Mouse (Mus musculus) lung, embryonic 16.5 days (tissue): ENCODE data around the gene Cyp8b1. TPM values are rescaled to one million over a fixed set of nuclear protein-coding genes. Genes with fewer than 3 reads are reported as not detected.

Experiments used
- ATAC-seq: fragments of 200-750 bp; cut with Nextera tagmentation; 2 replicates; pipeline ENCODE4 v1.8.0; 2017; ENCODE audit warnings: low read depth, mild to moderate bottlenecking, moderate library complexity
- H3K27ac ChIP-seq: fragments of 300-500 bp; sonication (generic); 2 replicates; pipeline ENCODE4 v1.5.1; 2014; ENCODE audit warnings: mild to moderate bottlenecking, control low read depth, low read length
- H3K27me3 ChIP-seq: fragments of 300-500 bp; sonication (generic); 2 replicates; pipeline ENCODE4 v1.6.1; 2014; ENCODE audit warnings: low read depth, low read length, mixed read lengths; ENCODE audit not compliant: control insufficient read depth, insufficient read depth
- H3K36me3 ChIP-seq: fragments of 300-500 bp; sonication (generic); 2 replicates; pipeline ENCODE4 v1.6.1; 2014; ENCODE audit warnings: low read length; ENCODE audit not compliant: control insufficient read depth, insufficient read depth
- H3K4me1 ChIP-seq: fragments of 300-500 bp; sonication (generic); replicated peaks from 2 replicates; pipeline ENCODE4 v1.6.1; 2014; ENCODE audit warnings: low read length, mixed read lengths; ENCODE audit not compliant: control insufficient read depth, insufficient read depth
- H3K4me2 ChIP-seq: fragments of 300-500 bp; sonication (generic); 2 replicates; pipeline ENCODE4 v1.6.1; 2014; ENCODE audit warnings: low read depth, low read length, control low read depth
- H3K4me3 ChIP-seq: fragments of 300-500 bp; sonication (generic); 2 replicates; pipeline ENCODE4 v1.5.1; 2014; ENCODE audit warnings: mild to moderate bottlenecking, low read length, control low read depth
- H3K9ac ChIP-seq: fragments of 300-500 bp; sonication (generic); 2 replicates; pipeline ENCODE4 v1.6.1; 2014; ENCODE audit warnings: low read length, control low read depth
- H3K9me3 ChIP-seq: fragments of 300-500 bp; sonication (generic); 2 replicates; pipeline ENCODE4 v1.6.1; 2016; ENCODE audit warnings: low read length; ENCODE audit not compliant: control insufficient read depth
- WGBS: fragments of 180-500 bp; shearing (Covaris S2); extraction: QIAGEN DNeasy Blood & Tissue Kit; methylation state at CpG from one replicate; pipeline ENCODE4 v1.1.7; 2014; 5-methylcytosine and 5-hydroxymethylcytosine counted together
- polyA plus RNA-seq: library from polyadenylated mRNA; unstranded; fragments of >200 nt; fragmentation: Nextera tagmentation; extraction: Ambion mirVana; gene quantifications from 2 replicates; pipeline ENCODE4 v1.2.1, GENCODE M21; 2015

Gene Cyp8b1
- polyA plus RNA-seq, 1 experiment from 2014 or later = not detected

GRCm38 (mm10) chr9:121908321-121908720, 7.8 kb downstream of the Cyp8b1 start:
- WGBS = 87% methylated on average over 17 of the region's 17 CpGs
- Histone ChIP-seq H3K36me3 (no peaks in the 10 kb centered on the region), H3K27me3 (no peaks in the 10 kb centered on the region)

GRCm38 (mm10) chr9:121907356-121908070, 8.6 kb downstream of the Cyp8b1 start:
- Histone ChIP-seq H3K4me3 (no peak overlapping the region), H3K4me1 (no peaks in the 10 kb centered on the region), H3K4me2 (no peak overlapping the region), H3K27ac (no peak overlapping the region), H3K36me3 (no peaks in the 10 kb centered on the region), H3K27me3 (no peaks in the 10 kb centered on the region), H3K9ac (no peak overlapping the region), H3K9me3 (no peaks in the 10 kb centered on the region)
- ATAC-seq = no peak
- WGBS = 70% methylated on average over 10 of the region's 10 CpGs

More at GRCm38 (mm10) chr9:121908321-121908720, 7.8 kb downstream of the Cyp8b1 start:
- H3K9me3 ChIP-seq = no peaks in the 10 kb centered on the region
- H3K4me3 ChIP-seq = no peak overlapping the region
- ATAC-seq = no peak
- no peak overlapping the region for H3K4me2 ChIP-seq
- no peak overlapping the region for H3K27ac ChIP-seq
- no peak overlapping the region for H3K9ac ChIP-seq
- H3K4me1 ChIP-seq = no peaks in the 10 kb centered on the region

GRCm38 (mm10) chr9:121906456-121906855, 9.6 kb downstream of the Cyp8b1 start:
- Histone ChIP-seq H3K4me2 (no peak overlapping the region), H3K27ac (no peak overlapping the region), H3K4me1 (no peaks in the 10 kb centered on the region), H3K36me3 (no peaks in the 10 kb centered on the region), H3K27me3 (no peaks in the 10 kb centered on the region), H3K9ac (no peak overlapping the region), H3K9me3 (no peaks in the 10 kb centered on the region), H3K4me3 (no peak overlapping the region)
- ATAC-seq = no peak
- WGBS = 79% methylated on average over 5 of the region's 5 CpGs

- Histone ChIP-seq H3K4me3 (no peak overlapping the region), H3K4me1 (no peaks in the 10 kb centered on the region), H3K27ac (no peak overlapping the region), H3K27me3 (no peaks in the 10 kb centered on the region), H3K9ac (no peak overlapping the region), H3K9me3 (no peaks in the 10 kb centered on the region), H3K36me3 (no peaks in the 10 kb centered on the region), H3K4me2 (no peak overlapping the region)
- WGBS = 71% methylated on average over 4 of the region's 4 CpGs
- ATAC-seq = no peak
Observed at GRCm38 (mm10) chr9:121905556-121906185, 10.4 kb downstream of the Cyp8b1 start.

- H3K9me3 ChIP-seq = no peaks in the 10 kb centered on the region
- no peaks in the 10 kb centered on the region for H3K4me1 ChIP-seq
- H3K36me3 ChIP-seq = no peaks in the 10 kb centered on the region
- 80% methylated on average over 7 of the region's 7 CpGs for WGBS
- no peak overlapping the region for H3K9ac ChIP-seq
- no peak overlapping the region for H3K27ac ChIP-seq
- ATAC-seq = no peak
- H3K27me3 ChIP-seq = no peaks in the 10 kb centered on the region
- no peak overlapping the region for H3K4me2 ChIP-seq
- H3K4me3 ChIP-seq = no peak overlapping the region
Observed at GRCm38 (mm10) chr9:121904946-121905345, 11.2 kb downstream of the Cyp8b1 start.

GRCm38 (mm10) chr9:121904319-121904718, 11.8 kb downstream of the Cyp8b1 start:
- WGBS = 69% methylated on average over 4 of the region's 4 CpGs
- no peaks in the 10 kb centered on the region for H3K27me3 ChIP-seq
- ATAC-seq = no peak
- no peak overlapping the region for H3K4me3 ChIP-seq
- no peaks in the 10 kb centered on the region for H3K4me1 ChIP-seq
- no peak overlapping the region for H3K9ac ChIP-seq
- H3K27ac ChIP-seq = no peak overlapping the region
- H3K9me3 ChIP-seq = no peaks in the 10 kb centered on the region
- no peak overlapping the region for H3K4me2 ChIP-seq
- no peaks in the 10 kb centered on the region for H3K36me3 ChIP-seq

- Histone ChIP-seq H3K9ac (no peak overlapping the region), H3K9me3 (no peaks in the 10 kb centered on the region), H3K4me3 (no peak overlapping the region), H3K4me1 (no peaks in the 10 kb centered on the region), H3K4me2 (no peak overlapping the region), H3K27me3 (no peaks in the 10 kb centered on the region), H3K36me3 (no peaks in the 10 kb centered on the region), H3K27ac (no peak overlapping the region)
- no peak for ATAC-seq
- WGBS = 67% methylated on average over 8 of the region's 8 CpGs
Observed at GRCm38 (mm10) chr9:121903476-121904305, 12.4 kb downstream of the Cyp8b1 start.

- H3K4me2 ChIP-seq = no peak overlapping the region
- no peak for ATAC-seq
- 51% methylated on average over 5 of the region's 5 CpGs for WGBS
- no peaks in the 10 kb centered on the region for H3K36me3 ChIP-seq
- H3K27ac ChIP-seq = no peak overlapping the region
- H3K4me1 ChIP-seq = no peaks in the 10 kb centered on the region
- H3K9ac ChIP-seq = no peak overlapping the region
- no peaks in the 10 kb centered on the region for H3K9me3 ChIP-seq
- H3K27me3 ChIP-seq = no peaks in the 10 kb centered on the region
- no peak overlapping the region for H3K4me3 ChIP-seq
Observed at GRCm38 (mm10) chr9:121901710-121902700, 14.1 kb downstream of the Cyp8b1 start.
